Mouse (Mus musculus): Measurements from ENCODE around the gene Plgrkt.

Plgrkt gene

DNA sequence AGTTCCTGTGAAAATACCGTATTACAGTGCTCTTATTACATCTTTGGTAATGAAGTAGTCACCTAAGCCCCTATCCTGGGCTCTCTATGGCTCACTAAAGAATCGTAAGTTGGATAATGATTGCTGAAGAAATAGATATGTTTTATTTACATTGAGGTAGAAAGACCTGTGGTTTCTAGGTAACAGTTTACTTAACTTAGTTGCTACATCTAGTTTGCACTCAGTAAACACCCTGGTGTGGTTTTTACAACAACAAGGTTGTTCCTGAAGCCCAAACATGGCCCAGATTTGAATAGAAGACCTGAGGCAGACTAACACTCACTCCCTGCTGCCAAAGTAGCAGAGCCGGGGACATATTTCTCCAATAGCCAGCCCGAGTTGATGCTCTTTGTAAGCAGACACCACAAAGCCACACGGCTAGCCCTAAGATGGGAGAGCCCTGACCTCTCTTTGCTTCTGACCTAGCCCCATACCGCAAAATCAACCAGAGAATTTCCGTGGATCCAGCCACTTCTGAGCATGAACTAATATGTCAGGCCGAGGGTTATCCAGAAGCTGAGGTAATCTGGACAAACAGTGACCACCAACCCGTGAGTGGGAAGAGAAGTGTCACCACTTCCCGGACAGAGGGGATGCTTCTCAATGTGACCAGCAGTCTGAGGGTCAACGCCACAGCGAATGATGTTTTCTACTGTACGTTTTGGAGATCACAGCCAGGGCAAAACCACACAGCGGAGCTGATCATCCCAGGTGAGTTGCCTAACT, 12.8 kb upstream of the Plgrkt start:
- in situ Hi-C loops (cut with MboI): no loop called here

GRCm38 (mm10) chr19:29376382-29376781, 9.2 kb upstream of the Plgrkt start:
- in situ Hi-C loops (cut with MboI): no loop called here

- in situ Hi-C loops (cut with MboI): no loop called here
These were observed 7.8 kb upstream of the Plgrkt start for GRCm38 (mm10) chr19:29374947-29375346.

DNA sequence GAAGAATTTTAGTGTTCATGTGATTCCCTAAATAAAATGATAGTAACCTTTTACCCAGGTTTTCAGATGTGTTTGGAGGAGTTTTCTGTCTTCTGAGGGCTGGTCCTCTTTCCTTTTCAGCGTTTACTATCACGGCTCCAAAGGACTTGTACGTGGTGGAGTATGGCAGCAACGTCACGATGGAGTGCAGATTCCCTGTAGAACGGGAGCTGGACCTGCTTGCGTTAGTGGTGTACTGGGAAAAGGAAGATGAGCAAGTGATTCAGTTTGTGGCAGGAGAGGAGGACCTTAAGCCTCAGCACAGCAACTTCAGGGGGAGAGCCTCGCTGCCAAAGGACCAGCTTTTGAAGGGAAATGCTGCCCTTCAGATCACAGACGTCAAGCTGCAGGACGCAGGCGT, 6.2 kb upstream of the Plgrkt start:
- in situ Hi-C loops (cut with MboI): no loop called here

- in situ Hi-C loops (cut with MboI): no loop called here
These were observed 5.4 kb upstream of the Plgrkt start for GRCm38 (mm10) chr19:29372621-29373020.

DNA sequence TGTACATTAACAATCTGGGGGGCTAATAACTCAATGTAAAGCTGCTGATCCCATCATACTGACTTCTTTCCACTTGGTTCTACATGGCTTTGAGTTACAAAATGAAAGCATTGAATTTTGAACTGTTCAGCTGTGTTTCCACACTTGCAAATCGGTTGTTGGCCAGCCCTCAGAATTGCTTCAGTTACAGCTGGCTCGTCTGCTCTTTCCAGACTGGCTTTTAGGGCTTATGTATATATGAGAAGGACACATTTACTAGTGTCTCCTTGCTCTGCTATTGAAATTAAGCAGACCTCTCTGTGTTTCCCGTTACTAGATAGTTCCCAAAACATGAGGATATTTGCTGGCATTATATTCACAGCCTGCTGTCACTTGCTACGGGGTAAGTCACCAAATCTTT, 4.9 kb upstream of the Plgrkt start:
- in situ Hi-C loops (cut with MboI): no loop called here

DNA sequence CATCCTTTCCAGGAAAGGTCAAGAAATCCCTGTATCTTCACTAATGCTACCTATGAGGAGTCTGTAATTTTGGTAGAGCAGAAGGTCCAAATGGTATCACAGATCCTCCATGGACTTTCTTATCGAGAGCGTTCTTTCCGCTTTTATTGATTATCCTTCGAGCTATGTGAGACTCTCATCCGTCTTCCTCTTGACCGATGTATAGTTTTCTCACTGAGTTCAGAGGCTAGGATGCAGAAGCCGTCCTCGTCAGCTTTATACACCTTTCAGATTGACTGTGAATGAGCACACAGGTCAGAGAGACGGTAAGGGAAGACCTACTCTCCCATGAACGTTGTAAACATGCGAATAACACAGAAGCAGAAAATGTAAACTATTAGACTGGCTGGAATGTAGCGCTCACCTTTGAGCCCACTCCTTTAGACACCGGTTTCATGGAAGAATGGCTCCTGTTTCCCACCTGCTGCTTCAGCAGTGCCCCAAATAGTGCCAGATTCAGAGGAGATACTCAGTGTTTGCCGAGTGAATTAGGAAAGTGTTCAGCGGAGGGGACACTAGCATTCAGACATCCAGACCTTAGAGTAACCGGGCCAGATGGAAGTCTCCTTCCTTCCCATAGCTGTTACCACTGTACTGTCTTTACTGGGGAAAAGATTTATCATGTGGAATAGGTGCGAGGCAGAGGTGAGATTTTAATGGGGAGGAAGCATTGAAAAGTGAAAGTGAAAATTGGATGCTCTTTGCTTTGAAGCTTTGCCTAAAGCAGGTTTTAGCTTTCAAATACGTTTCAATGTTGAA, 4.3 kb upstream of the Plgrkt start:
- in situ Hi-C loops (cut with MboI): no loop called here

DNA sequence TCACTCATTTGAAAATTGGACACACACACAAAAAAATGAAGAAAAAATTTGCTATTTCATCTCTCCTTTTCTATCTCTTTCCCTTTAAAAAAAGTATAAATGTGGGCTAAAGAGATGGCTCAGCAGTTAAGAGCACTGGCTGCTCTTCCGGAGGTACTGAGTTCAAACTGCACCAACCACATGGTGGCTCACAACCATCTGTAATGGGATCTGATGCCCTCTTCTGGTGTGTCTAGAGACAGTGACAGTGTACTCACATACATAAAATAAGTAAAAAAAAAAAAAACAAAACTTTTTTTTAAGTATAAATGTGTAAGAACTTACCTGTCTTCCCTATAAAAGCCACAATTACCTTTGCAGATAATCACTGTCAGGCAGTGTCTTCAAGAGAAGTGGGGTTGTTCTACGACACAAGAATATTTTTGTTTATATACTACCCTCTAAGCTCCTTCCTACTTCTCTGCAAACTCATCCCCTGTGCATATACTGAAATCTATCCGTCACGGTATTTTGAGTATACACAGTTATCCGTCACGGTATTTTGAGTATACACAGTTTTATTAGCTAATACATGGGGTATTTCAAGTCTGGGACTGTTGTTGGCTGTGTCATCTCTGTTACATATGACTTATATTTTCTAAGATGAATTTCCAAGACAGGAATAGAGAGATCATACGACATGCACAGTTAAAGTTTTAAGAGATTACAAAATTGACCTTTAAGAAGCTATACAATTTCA, 3.5 kb upstream of the Plgrkt start:
- in situ Hi-C loops (cut with MboI): no loop called here

DNA sequence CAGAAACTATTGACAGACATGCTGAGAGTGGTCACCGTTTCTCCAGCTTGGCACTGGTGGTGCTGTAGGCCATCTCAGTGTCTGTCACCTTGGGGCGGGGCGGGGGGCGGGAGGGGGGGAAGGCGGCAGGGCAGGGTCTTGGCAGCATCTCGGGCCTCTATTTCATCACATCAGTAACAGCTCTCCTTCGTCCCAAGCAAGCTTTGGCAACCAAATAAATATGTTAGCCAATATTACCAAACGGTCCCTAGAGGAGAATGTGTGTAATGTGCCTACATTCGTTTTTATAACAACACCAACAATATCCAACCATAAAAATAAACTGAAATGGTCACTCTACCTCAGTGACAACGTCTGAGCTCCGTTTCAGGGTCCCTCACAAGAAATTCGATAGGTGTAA, 2.9 kb upstream of the Plgrkt start:
- in situ Hi-C loops (cut with MboI): no loop called here

- in situ Hi-C loops (cut with MboI): loop anchor here (5.0 kb wide), 1 partner anchor 124 kb away; no protein-coding TSS in a partner anchor
These were observed 1.6 kb upstream of the Plgrkt start for GRCm38 (mm10) chr19:29368671-29369309.

DNA sequence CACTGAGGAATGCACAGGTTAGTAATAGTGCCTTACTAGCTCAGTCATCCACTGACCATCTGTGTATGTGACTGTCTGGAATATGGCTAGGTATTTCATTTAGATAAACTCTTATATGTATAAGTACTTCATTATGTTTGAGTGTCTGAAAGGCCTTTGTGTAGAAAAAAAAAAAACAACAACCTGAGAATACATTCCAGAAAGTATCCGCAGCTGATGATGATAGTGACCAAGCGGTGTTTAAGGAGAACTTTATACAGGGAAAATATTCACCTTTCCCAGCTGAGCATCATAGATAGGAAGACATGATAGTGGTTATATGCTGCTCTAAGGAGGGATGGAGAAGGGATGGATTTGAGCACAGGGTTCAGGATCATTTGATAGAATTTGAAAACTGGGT, 851 bp upstream of the Plgrkt start:
- in situ Hi-C loops (cut with MboI): loop anchor here (5.0 kb wide), 1 partner anchor 124 kb away; no protein-coding TSS in a partner anchor

DNA sequence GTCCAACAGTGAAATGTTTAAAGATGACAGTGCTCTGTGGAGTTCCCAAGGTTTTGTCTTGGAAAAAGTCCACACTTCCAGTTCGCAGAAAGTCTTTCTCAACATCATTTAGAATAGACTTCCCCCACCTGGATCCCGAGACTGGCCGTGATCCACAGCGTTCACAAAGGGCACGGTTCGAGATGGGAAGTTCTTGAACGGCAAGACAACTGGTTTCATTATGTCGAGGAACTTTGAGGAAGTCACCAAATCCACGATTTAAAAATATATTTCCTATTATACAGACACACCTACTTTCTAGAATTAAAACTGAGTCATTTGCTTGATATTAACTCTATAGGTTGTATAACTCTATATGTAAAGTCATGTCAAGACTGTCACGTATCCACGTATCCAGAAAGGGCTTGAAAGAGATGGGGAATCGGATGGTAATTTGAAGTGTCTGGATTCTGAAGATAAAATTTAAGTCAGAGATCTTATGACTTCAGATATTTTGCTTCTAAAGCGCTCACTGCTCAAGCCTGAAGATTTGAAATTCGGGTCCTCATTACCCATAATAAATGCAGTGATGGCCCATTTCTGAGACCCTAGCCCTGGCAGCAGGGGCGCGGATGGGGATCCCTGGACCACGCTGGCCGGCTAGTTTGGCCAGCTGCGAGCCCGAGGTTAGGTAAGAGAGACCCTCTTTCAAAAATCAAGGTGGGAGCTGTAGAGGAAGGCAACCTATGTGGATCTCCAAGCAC, 793 bp downstream of the Plgrkt start:
- in situ Hi-C loops (cut with MboI): loop anchor here (5.0 kb wide), 1 partner anchor 126 kb away; no protein-coding TSS in a partner anchor

DNA sequence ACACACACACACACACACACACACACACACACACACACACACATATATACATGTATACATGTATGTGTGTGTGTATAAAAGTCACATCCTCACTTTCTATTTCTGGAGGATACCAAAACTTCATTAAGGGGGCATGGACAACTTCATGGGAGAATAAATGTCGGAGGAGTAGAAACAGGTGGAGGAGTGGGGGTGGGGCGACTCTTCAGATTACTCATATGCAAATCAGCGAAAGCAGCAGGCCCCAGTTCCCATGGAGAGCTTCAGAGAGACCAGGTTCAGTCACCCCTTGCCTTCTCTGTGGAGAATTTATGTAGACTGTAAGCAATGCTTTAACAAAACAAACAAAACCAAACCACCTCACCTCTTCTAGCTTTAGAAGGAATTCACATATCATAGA, 2.1 kb downstream of the Plgrkt start:
- in situ Hi-C loops (cut with MboI): loop anchor here (5.0 kb wide), 1 partner anchor 127 kb away; no protein-coding TSS in a partner anchor

DNA sequence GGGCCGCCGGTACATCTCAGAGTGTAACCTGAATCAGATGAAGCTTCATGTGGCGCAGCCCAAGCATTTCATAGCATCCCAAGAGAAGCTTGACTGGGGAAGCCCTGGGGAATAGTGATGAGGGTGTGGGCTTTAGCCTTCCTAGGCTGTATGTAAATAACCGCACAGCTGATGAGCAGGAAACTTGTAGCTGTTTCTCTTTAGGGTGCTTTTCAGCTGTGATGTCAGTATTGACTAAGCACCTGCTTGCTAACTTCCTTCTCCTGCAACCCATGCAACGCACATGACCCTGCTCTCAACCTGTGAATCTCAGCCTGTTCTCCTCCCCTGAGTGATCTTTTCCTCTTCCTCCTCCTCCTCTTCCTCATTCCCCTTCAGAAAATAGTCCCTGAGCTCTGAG, 3.1 kb downstream of the Plgrkt start:
- in situ Hi-C loops (cut with MboI): no loop called here

- in situ Hi-C loops (cut with MboI): no loop called here
These were observed 3.6 kb downstream of the Plgrkt start for GRCm38 (mm10) chr19:29363557-29363956.

GRCm38 (mm10) chr19:29362173-29362930, 4.8 kb downstream of the Plgrkt start:
- in situ Hi-C loops (cut with MboI): no loop called here

DNA sequence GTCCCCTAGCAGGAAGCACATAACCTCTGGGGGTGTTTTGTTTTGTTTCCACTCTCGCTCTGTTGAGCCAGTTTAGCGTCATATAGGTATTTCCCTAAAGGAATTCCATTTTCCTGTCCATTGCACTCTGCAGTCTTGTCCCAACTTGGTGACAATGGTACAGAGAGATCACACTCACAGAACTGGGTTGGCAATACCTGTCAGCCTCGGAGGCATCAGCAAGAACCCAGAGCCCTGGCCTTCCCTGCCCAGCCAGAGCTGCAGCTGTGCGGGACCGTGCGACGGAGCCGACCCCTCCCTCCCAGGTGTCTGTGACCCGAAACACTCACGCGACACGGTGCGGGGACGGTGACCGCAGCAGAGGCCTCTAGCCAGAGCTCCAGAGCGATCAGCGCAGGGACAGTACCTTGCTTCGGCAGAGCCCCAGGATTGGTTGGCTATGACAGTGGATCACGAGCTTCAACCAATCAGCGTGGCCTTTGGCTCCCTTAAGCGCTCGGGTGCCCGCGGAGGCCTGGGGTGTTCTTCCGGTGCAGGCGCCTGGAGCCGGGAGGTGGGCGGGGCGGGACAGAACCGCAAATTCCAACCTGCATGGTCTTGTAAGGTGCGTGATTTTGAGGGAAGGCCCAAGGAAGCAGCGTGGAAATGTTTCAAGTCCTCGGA, 5.6 kb downstream of the Plgrkt start:
- in situ Hi-C loops (cut with MboI): no loop called here

DNA sequence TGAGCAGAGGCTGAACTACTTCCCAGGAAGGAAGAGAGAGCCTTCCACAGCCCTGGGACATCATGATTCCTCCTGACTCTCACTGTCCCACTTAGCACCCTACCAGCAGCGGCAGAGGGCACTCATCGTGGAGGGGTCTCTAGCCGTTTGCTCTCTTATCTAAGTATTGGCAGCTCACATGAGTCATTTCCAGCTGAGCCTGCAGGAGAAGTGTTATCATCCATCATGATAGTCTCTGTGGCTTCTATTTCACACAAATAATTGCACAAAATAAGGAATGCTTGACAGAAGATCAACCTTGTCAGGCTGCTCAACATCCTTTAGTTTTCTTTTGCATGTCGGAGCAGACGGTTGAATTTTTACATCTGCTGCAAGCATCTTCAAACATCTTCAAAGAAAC, 6.9 kb downstream of the Plgrkt start:
- in situ Hi-C loops (cut with MboI): no loop called here

- in situ Hi-C loops (cut with MboI): no loop called here
These were observed 10.9 kb downstream of the Plgrkt start for GRCm38 (mm10) chr19:29356281-29356680.
